Mouse (Mus musculus) C2C12 (cell line): ENCODE measurements around the gene Usp22. TPM values are rescaled to one million over a fixed set of nuclear protein-coding genes. Genes with fewer than 3 reads are reported as not detected.

Experiments used
- H3K27me3 ChIP-seq: one replicate; pipeline ENCODE4 v1.6.1; 2011; ENCODE audit not compliant: control insufficient read depth, insufficient read depth, insufficient read length
- H3K36me3 ChIP-seq: one replicate; pipeline ENCODE4 v1.6.1; 2011; ENCODE audit not compliant: control insufficient read depth, insufficient read depth
- H3K4me3 ChIP-seq: one replicate; pipeline ENCODE4 v1.5.1; 2011; ENCODE audit warnings: mild to moderate bottlenecking, control low read depth; ENCODE audit not compliant: poor library complexity, insufficient read depth, severe bottlenecking
- H3K79me2 ChIP-seq: one replicate; pipeline ENCODE4 v1.6.1; 2011; ENCODE audit not compliant: control insufficient read depth, insufficient read depth
- H3K79me3 ChIP-seq: one replicate; pipeline ENCODE4 v1.6.1; 2011; ENCODE audit warnings: low read depth, control low read depth
- H3ac ChIP-seq: one replicate; pipeline ENCODE3; 2011; ENCODE audit warnings: low read depth; ENCODE audit not compliant: control insufficient read depth, insufficient read length
- CEBPB ChIP-seq: IDR thresholded peaks from one replicate; pipeline ENCODE4 v1.6.1; 2011; ENCODE audit warnings: low read depth, mild to moderate bottlenecking, control low read depth, moderate library complexity
- CTCF ChIP-seq: IDR thresholded peaks from one replicate; pipeline ENCODE4 v1.5.1; 2011; ENCODE audit not compliant: control insufficient read depth, insufficient read depth, insufficient read length
- FOSL1 ChIP-seq: IDR thresholded peaks from one replicate; pipeline ENCODE4 v1.8.0; 2011; ENCODE audit warnings: mild to moderate bottlenecking, low read length; ENCODE audit not compliant: poor library complexity, insufficient read depth, severe bottlenecking
- MAX ChIP-seq: IDR thresholded peaks from one replicate; pipeline ENCODE4 v1.6.1; 2011; ENCODE audit warnings: mild to moderate bottlenecking, control low read depth
- MYOD1 ChIP-seq: IDR thresholded peaks from one replicate; pipeline ENCODE4 v1.6.1; 2011; ENCODE audit warnings: low read depth; ENCODE audit not compliant: control insufficient read depth, insufficient read length
- MYOG ChIP-seq: IDR thresholded peaks from one replicate; pipeline ENCODE4 v1.6.1; 2011; ENCODE audit not compliant: control insufficient read depth, insufficient read length; ENCODE audit errors: extremely low read depth
- USF1 ChIP-seq: IDR thresholded peaks from one replicate; pipeline ENCODE4 v1.6.1; 2011; ENCODE audit warnings: low read depth, mild to moderate bottlenecking, control low read depth, moderate library complexity
- polyA plus RNA-seq: library from polyadenylated mRNA; unstranded; fragments of >200 nt; fragmentation: generic; extraction: Trizol; gene quantifications from one replicate; pipeline ENCODE4 v1.2.1, GENCODE M21; 2012; ENCODE audit warnings: missing spikeins

The Usp22 gene
- polyA plus RNA-seq, 1 experiment: 42.6 TPM

- Histone ChIP-seq H3K79me3 (no peaks in the 10 kb centered on the region), H3ac (no peak overlapping the region), H3K27me3 (no peaks in the 10 kb centered on the region), H3K4me3 (no peak overlapping the region), H3K79me2 (no peaks in the 10 kb centered on the region), H3K36me3 (no peaks in the 10 kb centered on the region)
- TF ChIP-seq MAX (no peak), USF1 (no peak), FOSL1 (no peak), CTCF (no peak), CEBPB (no peak), MYOG (no peak), MYOD1 (no peak)
These were observed 72.2 kb downstream of the Usp22 start for GRCm38 (mm10) chr11:61102397-61103339.

Other genes with a start within 250 kb of the Usp22 start
- gene Map2k3, start 243.0 kb downstream of the Usp22 start, polyA plus RNA-seq: 183 TPM
- 0.62 TPM for gene Kcnj12, start 152.5 kb downstream of the Usp22 start, polyA plus RNA-seq
- gene Tnfrsf13b, start 48.3 kb downstream of the Usp22 start, polyA plus RNA-seq: not detected
- gene Aldh3a1, start 32.5 kb upstream of the Usp22 start, polyA plus RNA-seq: 19.7 TPM
- gene Aldh3a2, start 92.4 kb upstream of the Usp22 start, polyA plus RNA-seq: 15.8 TPM
- not detected for gene Slc47a2, start 167.8 kb upstream of the Usp22 start, polyA plus RNA-seq
- gene Slc47a1, start 203.3 kb upstream of the Usp22 start, polyA plus RNA-seq: 0.02 TPM